Mouse (Mus musculus) erythroblast, adult 5-6 weeks (primary cell): ENCODE measurements around the gene Ccdc36. TPM values are rescaled to one million over a fixed set of nuclear protein-coding genes. Genes with fewer than 3 reads are reported as not detected.
A peak's percentile ranks its signal among the peaks of the same experiment; 100 is the strongest.

Source experiments
- ATAC-seq: replicated peaks from 2 replicates; pipeline ENCODE4 v1.8.0; 2016; ENCODE audit warnings: moderate number of reproducible peaks, mild to moderate bottlenecking, moderate TSS enrichment, inconsistent platforms; ENCODE audit not compliant: poor library complexity, low FRiP score, severe bottlenecking
- total RNA-seq, 2 experiments: library from RNA; stranded (forward) in 1 of 2; stranded (reverse) in 1 of 2; fragments of 150-400 nt in 1 of 2; fragments of 200-764, 138-1000 nt in 1 of 2; gene quantifications; 2 replicates each; pipeline versions ENCODE4 v1.2.3 to v1.2.4; 2015 to 2017; ENCODE audit warnings: low replicate concordance in 2 of 2

Gene Ccdc36
- total RNA-seq, 2 experiments from 2014 or later: not detected

- ATAC-seq: no peak
Observed at GRCm38 (mm10) chr9:108450292-108451169, 22.2 kb upstream of the Ccdc36 start.

GRCm38 (mm10) chr9:108449860-108450259 lies 21.6 kb upstream of the Ccdc36 start:
- ATAC-seq: no peak

- ATAC-seq: no peak
Observed at GRCm38 (mm10) chr9:108445125-108445524, 16.8 kb upstream of the Ccdc36 start.

GRCm38 (mm10) chr9:108441236-108441919 lies 13.1 kb upstream of the Ccdc36 start:
- ATAC-seq: no peak

- no peak for ATAC-seq
Observed at GRCm38 (mm10) chr9:108440485-108440884, 12.2 kb upstream of the Ccdc36 start.

GRCm38 (mm10) chr9:108439176-108439575 lies 10.9 kb upstream of the Ccdc36 start:
- no peak for ATAC-seq

- ATAC-seq: no peak
Observed at GRCm38 (mm10) chr9:108436182-108436581, 7.9 kb upstream of the Ccdc36 start, which contains the start of gene BC048562. BC048562 (plus strand) TSS chr9:108436482.

- peak; percentile 66 for ATAC-seq
Observed at GRCm38 (mm10) chr9:108431431-108432067, 3.3 kb upstream of the Ccdc36 start.

- peak; percentile 53 for ATAC-seq
Observed at GRCm38 (mm10) chr9:108412221-108412620, 16.1 kb downstream of the Ccdc36 start.

GRCm38 (mm10) chr9:108411381-108411942 lies 16.8 kb downstream of the Ccdc36 start:
- no peak for ATAC-seq

GRCm38 (mm10) chr9:108409535-108409934 lies 18.7 kb downstream of the Ccdc36 start:
- ATAC-seq: no peak

GRCm38 (mm10) chr9:108404451-108404850 lies 23.8 kb downstream of the Ccdc36 start:
- ATAC-seq: no peak

GRCm38 (mm10) chr9:108403081-108403480 lies 25.2 kb downstream of the Ccdc36 start:
- no peak for ATAC-seq

- no peak for ATAC-seq
Observed at GRCm38 (mm10) chr9:108401186-108401960, 26.9 kb downstream of the Ccdc36 start.

GRCm38 (mm10) chr9:108398324-108398723 lies 30.0 kb downstream of the Ccdc36 start:
- ATAC-seq: no peak

- no peak for ATAC-seq
Observed at GRCm38 (mm10) chr9:108395427-108395826, 32.9 kb downstream of the Ccdc36 start.

- ATAC-seq: no peak
Observed at GRCm38 (mm10) chr9:108394191-108394590, 34.1 kb downstream of the Ccdc36 start.

- ATAC-seq: 0 out of 2 replicates have a peak, but pooled peaks have one; percentile 19
Observed at GRCm38 (mm10) chr9:108392676-108393075, 35.6 kb downstream of the Ccdc36 start, which contains the start of gene 1700102P08Rik. 1700102P08Rik (plus strand) TSS chr9:108392805.

- no peak for ATAC-seq
Observed at GRCm38 (mm10) chr9:108389220-108389619, 39.1 kb downstream of the Ccdc36 start.
